Mouse (Mus musculus): Measurements from ENCODE around the gene Gm47955.
"Not testable (repeated sequence)": the region's sequence is repeated elsewhere in the genome, so short reads cannot be mapped to it uniquely, and the experiment has no call there.

Gm47955 gene

DNA sequence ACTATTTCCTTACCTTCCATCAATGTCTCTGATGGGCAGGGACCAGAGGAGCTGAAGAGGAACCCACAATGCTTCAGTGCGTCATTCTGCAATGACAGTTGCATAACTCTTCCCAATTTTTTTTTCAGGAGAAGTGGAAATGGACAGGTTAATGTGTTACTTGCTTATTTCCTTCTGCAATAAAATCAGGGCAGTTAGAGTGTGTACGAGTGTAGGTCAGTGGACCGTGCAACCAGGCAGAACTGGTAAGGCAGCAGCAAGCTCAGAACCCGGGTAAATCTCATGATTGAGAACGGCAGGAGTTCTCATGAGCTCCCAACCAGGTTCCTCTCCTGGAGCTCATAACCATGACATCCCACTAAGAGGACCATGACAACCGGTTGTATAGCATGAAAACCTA is 32.0 kb downstream of the Gm47955 start:
- no peak for DNase-seq (ENCODE audit: low spot score in 2 of 2)

DNA sequence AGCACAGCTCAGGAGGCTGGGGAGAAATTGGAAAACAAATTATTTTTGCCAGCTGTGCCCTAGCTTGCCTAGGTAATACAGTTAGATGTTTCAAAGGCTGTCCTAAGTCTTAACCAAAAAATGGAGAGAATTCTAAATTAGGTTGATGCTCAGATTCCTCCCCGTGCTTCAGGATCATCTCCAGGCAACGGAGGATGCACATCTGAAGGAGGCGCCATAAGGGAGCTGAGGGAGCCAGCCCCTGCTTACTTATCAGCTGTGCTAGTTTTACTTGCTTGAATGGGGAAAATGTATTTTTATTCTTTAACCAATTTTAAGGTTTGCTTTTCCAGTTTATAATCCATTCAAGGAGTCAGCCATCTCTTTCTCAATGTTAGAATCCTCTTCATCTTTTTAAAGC is 33.9 kb downstream of the Gm47955 start:
- no peak for DNase-seq (ENCODE audit: low spot score in 2 of 2)

DNA sequence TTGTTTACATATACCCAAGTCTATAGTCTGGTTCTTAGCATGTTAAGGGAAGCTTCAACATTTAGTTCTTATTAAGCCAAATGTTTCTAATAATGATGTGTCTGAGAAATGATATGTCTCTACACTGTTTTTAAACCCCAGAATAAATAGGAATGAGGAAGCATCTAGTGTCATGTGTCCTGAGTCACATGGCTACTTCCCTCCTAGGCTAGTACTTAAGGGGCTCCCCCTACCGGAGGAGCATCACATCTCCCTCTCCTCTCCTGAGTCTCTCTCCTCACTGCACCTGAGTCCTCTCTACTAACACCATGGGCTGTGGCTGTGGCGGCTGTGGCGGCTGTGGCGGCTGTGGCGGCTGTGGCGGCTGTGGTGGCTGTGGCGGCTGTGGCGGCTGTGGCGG is 40.2 kb downstream of the Gm47955 start, which contains the start of gene Gm47959:
Gene Gm47959, plus strand, starts transcription at position 243 of the 400 bp plus-strand sequence.
- DNase-seq (ENCODE audit: low spot score in 2 of 2): not testable (repeated sequence)

DNA sequence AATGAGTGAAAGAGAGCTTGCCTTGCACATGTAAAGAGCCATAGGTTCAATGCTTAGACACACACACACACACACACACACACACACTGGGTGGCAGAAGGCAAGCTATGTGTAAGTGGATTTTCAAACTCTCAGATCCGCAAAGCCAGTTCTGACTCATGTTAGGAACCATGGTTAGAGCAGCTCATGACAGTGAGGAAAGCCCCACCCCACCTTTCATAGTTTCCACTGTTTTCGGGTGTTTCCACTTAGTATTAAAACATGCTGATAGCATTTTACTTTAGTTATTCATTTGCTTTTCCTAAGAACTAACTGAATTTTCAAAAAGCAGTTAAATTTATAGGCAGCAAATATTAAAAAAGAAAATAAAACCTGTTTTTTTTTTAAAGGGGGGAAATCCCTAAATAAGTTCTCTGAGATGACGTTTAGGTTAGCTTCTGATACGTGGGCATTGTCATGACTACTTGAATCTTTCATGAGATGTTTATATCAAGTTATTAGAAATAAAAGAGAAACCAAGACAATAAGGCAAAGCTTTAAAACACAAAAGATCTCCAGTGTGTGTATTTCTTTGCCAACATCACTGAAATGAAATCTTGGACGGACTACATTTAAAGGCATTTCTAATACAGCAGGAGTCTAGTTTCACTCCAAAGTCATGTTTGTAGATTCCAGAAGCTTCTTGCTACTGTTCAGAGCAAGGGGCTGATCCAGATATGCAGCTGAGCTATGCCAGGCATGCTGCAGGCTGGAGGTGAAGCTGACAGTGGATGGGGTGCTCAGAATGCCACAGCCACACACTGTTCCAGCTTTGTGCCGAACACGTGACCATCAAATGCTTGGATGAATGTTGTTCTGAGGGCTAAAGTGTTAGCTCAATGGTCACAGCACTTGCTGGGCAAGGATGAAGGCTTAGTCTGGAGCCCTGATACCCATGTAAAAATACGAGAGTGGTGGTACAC is 46.4 kb downstream of the Gm47955 start:
- no peak for DNase-seq (ENCODE audit: low spot score in 2 of 2)

DNA sequence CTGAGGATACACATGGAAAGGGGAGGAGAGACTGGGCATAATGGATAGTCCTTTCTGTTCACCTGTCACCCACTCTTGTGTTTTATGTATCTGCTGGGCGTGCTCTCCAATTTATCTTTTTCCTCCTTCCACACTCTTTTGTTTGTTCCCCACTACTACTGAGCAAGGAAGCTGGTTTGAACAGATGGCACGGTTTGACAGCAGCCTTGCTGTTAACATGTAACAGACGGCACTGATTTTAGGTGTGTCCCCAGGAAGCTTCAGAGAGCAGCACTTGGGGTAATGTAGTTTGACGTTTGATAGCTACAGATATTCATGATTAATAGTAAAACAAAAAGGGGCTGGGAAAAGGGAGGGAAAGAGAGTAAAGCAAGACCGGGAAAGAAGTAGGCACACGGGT is 47.4 kb downstream of the Gm47955 start:
- no peak for DNase-seq (ENCODE audit: low spot score in 2 of 2)

Measured in cerebellum, postnatal 4 days (tissue).